Mouse (Mus musculus): Measurements from ENCODE around the gene Rps3.

- TF ChIP-seq CTCF (IDR thresholded peaks at IDR 0.05; ENCODE audit: low read depth) (no peak), EP300 (IDR thresholded peaks at IDR 0.05; ENCODE audit: low read depth) (no peak)
These were observed 29.5 kb downstream of the Rps3 start for GRCm38 (mm10) chr7:99454044-99454443.

Data from liver, embryonic 14.5 days (tissue).